Mouse (Mus musculus) lung, postnatal 4 days (tissue): ENCODE results near the gene Ptprm.

Source experiments
- DNase-seq, 2 experiments: peaks; one replicate each; pipeline ENCODE4 v3.0.0; 2021

Ptprm gene

DNA sequence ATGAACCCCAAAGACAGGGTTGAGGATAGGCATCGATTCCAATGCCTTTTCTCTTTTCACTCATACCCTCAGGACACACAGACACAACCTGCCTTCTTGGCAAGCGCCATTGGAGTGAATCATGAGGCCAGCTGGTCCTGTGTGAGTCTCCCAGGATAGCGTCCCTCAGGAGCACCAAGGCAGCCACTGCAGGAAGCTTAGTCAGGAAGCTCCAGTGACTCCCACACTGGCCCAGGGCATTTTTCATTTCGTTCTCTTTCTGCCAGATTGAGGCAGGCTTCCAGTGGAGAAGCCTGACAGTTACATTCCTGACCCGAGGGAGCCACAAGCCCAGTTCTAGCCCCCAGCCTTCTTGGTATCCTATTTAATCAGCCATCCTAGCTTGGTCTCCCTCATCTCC lies 393.3 kb downstream of the Ptprm start:
- no peak for DNase-seq

- no peak for DNase-seq
These were observed 393.7 kb downstream of the Ptprm start for GRCm38 (mm10) chr17:66960557-66960956.

DNA sequence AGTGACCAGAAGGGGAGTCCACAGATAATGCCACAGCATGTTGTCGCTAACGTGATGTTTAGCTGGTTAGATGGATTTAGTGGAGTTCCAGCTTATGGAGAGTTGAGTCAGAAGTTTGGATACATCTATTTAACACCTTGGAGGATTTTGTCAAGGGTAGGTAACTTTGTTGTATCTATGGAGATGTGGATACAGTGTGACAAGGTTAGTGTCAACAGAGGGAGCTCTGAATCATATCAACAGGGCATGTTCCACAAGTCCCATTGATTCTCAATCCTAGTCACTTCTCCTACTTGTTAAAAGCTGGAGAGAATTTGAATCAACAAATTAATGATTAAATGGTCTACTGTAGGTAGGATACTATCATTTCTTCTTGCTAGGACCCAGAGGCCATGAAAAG lies 394.4 kb downstream of the Ptprm start:
- DNase-seq, result no peak

GRCm38 (mm10) chr17:66958766-66959165 lies 395.5 kb downstream of the Ptprm start:
- no peak for DNase-seq

DNA sequence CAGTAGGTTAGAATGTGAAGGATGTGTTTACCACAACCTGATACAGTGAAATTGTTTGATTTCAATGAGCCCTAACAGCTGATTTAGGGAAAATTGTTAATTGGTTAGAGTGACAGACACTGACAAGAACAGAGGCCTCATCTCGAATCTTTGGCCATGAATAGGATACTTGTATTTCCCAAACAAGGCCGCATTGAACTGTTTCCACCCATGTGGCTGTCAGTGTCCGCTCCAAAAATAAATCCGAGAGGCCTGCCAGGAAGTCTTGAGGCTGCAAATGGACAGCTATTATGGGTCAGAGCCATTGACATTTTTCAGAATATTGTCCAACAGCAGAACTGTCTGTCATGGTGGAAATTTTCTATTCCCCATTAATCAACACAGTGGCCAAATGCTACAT lies 409.8 kb downstream of the Ptprm start:
- no peak for DNase-seq

- no peak for DNase-seq
These were observed 410.7 kb downstream of the Ptprm start for GRCm38 (mm10) chr17:66943539-66943938.

DNA sequence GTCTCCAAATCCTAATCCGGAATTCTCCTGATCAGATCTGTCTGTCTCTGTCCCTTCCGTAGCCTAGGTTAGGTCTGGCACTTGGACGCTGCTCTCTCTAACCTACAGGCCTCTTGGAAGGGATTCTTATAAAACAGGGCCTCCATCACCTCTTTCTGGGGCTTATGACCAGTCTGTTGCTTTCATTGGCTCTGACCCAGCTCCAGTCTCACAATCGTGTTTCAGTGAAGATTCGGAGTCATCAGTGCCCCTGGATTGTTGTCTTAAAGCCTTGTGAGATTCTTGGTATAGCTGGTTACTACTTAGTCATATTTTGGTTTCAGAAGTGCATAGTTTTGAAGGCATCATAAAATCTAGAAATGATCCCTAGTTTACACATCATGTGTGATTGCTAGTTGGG lies 428.6 kb downstream of the Ptprm start:
- no peak for DNase-seq

DNA sequence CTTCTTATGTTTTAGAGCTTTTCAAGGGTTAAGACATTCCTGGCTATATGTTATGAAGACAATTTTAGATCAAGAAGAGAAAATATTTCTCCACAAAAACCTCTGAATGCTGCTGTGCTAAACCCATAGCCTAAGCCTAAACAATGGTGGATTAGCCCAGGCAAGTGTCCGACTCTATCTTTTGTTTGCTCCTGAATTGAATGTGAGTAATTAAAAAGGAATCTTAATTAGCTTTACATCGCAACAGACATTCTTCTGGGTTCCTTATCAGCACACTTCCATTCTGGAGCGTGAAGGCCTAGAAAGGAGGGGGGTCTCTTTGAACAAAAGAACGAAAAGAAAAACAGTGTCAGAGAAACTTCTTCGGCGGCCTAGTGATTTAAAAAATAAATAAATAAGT lies 439.6 kb downstream of the Ptprm start:
- DNase-seq, result no peak

DNA sequence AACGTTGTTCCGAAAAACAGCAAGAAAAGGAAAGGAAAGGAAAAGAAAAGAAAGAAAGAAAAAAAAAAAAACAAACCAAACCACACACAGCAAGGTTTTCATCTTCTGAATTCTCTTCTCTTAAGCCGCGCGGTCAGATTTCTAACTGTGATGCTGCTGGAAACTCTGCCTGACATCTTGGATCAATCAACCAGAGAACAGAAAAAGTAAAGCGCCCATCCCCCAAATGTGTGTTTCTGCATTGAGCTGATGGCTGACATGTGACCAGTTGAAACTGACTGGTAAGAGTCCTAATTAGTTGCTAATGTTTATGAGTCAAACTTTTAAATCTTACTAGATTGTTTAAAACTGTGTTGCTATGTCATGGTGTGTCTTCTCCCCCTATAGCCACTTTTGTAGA lies 441.7 kb downstream of the Ptprm start:
- no peak for DNase-seq

GRCm38 (mm10) chr17:66912120-66912519 lies 442.1 kb downstream of the Ptprm start:
- no peak for DNase-seq

DNA sequence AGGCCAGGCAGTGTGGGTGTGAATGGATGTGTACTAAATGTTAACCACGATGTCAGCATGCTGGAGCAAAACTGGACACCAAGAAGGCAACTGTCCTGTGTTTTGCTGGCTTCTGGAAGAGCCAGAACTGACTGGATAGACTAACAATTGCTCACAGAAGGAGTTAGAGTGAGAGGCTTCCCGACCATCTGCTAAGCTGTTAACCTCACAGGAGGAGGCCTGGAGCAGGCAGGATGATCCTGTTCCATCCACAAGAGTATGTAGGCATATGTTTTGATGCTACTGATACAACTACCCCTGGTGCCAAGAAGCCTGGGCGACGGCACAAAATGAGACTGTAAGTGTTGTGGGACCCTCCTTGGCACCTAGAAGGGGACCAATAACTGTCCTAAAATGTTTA lies 444.4 kb downstream of the Ptprm start:
- DNase-seq, result no peak

- DNase-seq, result no peak
These were observed 445.3 kb downstream of the Ptprm start for GRCm38 (mm10) chr17:66908921-66909320.

DNA sequence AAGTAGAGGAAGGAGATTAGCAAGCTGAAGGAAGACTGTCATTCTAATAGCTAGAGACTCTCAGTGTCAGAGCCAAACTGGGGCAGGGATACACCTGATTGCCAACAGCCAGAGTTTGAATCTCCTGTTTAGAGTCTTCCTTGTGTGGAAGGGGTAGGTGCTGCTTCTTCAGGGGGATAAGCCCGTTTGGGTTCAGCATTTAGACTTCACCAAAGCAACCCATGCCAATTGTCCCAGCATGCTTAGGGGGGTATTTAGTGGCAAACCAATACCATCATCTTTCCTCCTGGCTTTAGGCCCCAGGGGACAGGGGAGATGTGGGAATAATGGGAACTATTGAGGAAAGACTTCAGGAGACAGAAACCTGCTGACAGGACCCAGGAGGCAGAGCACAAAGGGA lies 460.1 kb downstream of the Ptprm start:
- no peak for DNase-seq

DNA sequence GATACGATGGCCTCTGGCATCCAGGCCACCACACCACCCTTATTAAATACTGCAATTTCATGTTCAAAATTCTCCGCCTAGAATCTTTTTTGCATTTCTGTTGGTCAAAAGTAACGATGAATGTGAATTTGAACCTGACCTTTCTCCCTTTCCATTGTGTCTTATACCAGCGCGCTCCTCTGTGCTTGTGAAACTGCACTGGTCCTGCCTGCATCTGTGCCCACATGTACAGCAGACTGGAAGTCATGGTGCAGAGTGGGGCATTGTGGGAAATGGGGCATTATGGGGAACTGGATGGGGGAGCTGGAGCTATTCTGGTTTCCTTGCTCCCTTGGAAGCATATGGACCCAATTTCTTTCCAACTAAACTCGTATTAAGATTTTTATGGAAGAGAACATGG lies 462.3 kb downstream of the Ptprm start:
- DNase-seq, result no peak

DNA sequence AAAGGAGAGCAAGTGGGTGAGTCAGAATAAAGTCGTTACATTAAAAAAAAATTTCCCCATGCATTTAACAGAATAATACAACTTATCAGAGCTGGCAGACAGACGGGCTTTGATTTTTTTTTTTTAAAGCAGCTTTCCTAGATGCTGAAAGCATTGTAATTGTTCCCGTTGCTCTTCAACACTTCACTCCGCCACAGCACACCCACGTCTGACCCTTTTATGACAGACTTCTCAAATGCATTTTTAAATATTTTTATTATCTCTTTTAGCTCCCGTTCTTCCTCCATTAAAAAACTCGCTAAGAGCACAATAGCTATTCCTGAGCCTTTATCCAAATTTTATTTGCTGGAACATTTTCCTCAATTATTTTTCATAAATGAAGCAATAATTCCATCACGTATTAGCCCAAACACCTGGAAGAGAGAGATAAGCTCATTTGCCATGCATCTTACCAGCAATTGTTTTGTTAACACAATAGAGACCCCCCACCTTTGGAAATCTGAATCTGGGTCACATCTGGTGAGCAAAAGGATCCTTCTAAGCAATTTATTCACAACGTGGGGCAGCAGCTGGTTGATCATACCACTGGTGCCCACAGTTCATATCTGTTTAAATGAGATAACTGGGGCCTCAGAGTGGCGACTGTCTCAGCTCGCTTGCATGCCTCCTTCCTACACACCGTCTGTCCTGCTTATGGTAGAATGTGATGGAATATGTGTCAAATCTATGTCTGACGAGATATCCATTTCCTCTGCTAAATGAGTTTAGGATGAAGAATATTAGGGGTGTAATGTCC lies 463.0 kb downstream of the Ptprm start:
- DNase-seq, result no peak

DNA sequence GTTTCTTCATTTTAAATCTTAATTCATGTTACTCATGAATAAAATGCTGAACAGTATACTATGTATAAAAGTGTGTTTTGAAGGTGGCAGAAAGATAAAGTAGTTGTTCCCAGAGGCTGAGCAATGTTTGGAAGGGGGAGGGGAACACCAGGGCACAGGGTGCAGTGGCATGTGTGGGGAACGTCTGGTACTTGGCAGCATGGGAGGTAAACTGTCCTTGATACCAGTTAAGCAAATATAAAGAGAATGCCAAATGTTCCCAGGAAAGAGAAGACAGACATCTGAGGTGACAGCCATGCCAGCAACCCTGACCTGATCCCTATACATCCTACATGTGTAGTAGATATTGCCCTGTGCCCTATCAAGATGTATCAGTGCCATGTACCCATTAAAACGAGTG lies 472.0 kb downstream of the Ptprm start:
- no peak for DNase-seq

DNA sequence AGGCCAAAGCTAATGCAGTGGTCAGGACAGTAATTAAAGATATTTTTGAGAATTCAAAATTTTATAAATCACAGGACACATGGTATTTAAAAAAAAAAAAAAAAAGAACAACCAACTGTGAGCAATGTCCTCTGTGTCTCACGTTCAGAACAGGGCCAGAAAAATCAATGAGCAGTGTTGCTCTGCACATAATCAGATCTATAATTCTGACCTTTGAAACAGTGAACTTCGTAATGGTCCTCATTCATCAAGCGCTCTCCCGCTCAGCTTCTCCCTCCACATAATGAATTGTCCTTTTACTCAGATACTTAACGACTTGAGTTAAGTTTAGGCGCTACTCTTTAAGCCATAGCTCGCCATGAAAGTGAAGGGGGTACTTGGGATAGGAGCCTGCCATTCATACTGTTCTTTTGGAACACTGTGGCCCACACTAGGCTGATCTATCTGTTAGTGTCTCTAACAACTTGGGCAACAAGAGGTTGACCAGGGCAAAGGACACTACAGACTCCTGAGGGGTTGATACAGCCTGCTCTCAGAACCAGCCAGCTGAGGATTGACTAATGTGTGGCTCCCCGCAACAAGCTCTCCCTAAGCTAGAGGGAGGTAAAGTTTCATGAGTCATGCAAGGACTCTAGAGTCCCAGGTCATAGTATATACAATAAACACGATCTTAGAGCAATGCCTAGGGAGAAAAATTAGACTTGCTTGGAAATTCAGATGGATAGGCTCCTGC lies 473.1 kb downstream of the Ptprm start:
- DNase-seq, result no peak

DNA sequence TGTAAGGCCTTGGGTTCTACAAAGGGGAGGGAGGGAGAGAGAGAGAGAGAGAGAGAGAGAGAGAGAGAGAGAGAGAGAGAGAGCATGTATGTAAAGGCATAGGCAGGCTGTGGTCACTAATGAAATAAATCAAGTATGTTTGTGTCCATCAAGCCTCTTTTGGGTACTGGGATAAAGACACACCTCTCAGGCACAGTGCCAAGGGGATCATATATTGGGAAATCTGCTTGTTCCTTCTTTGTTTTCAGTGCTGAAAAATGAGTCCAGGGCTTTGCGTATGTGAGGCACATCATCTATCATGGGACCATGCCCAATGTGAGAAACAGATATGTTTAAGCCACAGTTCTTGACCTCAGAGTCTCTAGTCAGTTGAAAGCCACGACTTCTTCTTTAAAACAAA lies 475.1 kb downstream of the Ptprm start:
- no peak for DNase-seq

GRCm38 (mm10) chr17:66877582-66877981 lies 476.7 kb downstream of the Ptprm start:
- DNase-seq, result peak in 1 of 2 experiments; percentile 25

- DNase-seq, result peak in 1 of 2 experiments; percentile 41
These were observed 479.4 kb downstream of the Ptprm start for GRCm38 (mm10) chr17:66874810-66875209.

DNA sequence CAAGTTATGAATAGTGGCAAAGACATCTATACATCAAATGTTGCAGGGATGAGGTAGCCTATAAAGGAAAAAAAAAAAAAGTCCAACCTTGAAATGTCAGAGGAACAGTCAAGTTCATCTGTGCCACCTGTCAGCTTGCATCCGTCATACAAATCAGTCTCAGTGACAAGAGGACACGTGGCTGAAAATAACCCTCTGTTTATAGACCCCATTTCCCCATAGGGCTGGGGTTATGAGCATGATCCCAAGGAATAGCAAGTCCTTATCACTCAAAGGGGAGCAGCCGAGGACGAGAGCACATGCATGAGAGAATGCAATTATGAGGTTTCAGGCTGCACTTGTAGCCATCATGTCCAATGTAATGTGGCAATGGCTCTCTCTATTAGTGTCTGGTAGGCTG lies 482.9 kb downstream of the Ptprm start:
- DNase-seq, result no peak

DNA sequence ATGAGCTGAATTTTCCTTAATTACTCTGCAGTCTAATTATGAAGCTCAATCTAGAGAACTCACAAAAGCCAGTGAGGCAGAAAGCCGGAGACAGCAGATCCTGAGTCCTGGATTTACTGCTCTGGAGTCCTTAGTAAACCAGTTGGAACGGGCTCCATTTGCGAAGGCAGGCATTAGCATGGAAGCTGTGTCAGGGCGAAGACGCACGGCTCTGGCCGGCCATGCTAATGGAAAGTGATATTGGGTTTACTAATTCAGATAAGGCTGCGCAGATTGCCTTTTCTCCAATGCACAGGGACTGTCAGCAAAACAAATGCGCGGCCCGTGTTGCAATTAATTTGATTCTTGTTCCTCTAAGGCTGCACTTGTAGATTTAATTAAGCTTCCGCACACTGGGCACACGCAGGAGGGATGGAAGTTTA lies 484.7 kb downstream of the Ptprm start:
- no peak for DNase-seq

- no peak for DNase-seq
These were observed 489.8 kb downstream of the Ptprm start for GRCm38 (mm10) chr17:66864441-66864840.

GRCm38 (mm10) chr17:66861557-66861956 lies 492.7 kb downstream of the Ptprm start:
- no peak for DNase-seq

- DNase-seq, result no peak
These were observed 495.5 kb downstream of the Ptprm start for GRCm38 (mm10) chr17:66858757-66859156.
